Mouse (Mus musculus) megakaryocyte, embryonic 14.5 days (primary cell): ENCODE results near the gene C1rl.

Experiments
- FLI1 ChIP-seq: IDR thresholded peaks from 2 replicates; pipeline ENCODE4 v1.6.1; 2012; ENCODE audit warnings: low read length, inconsistent platforms, mixed read lengths
- GATA1 ChIP-seq: IDR thresholded peaks from 3 replicates; pipeline ENCODE4 v1.6.1; 2012; ENCODE audit warnings: mixed read lengths, low read length, inconsistent platforms, borderline replicate concordance

DNA sequence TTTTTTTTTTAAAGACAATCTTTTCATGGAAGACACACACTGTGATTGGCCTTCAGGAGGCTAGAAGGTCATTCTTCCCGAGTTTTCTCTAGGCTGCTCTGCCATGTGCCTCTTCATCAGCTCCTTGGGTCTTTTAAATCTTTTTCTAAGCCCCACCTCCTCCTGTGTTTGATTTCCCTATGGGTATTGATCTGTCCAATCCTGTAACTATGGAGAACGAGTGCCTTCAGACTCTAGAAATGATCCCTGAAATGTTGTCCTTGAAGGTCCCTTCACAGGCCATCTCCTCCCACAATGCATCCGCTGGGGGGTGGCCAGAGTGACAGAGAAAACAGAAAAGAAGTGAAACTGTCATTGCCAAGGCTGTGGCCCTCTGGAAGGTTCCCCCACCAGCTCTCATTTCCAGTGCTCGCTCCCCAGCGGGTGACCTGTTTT is 15.7 kb upstream of the C1rl start:
- TF ChIP-seq GATA1 (no peak), FLI1 (no peak)
